Mouse (Mus musculus) monocyte, adult 59 days (primary cell): Measurements from ENCODE around the gene Apol7a. TPM values are rescaled to one million over a fixed set of nuclear protein-coding genes. Genes with fewer than 3 reads are reported as not detected.

Source experiments
- total RNA-seq, 2 experiments: library from RNA; stranded (reverse); gene quantifications; one replicate each; pipeline ENCODE4 v1.2.4; 2023

The Apol7a gene
- total RNA-seq = not detected

GRCm38 (mm10) chr15:77399027-77399426, at the start of gene Apol7a:
Gene Apol7a (minus strand): TSS chr15:77399110.

GRCm38 (mm10) chr15:77447392-77447791, 48.5 kb upstream of the Apol7a start, which contains the start of gene Apol7b:
Gene Apol7b (minus strand): TSS chr15:77447492.

DNA sequence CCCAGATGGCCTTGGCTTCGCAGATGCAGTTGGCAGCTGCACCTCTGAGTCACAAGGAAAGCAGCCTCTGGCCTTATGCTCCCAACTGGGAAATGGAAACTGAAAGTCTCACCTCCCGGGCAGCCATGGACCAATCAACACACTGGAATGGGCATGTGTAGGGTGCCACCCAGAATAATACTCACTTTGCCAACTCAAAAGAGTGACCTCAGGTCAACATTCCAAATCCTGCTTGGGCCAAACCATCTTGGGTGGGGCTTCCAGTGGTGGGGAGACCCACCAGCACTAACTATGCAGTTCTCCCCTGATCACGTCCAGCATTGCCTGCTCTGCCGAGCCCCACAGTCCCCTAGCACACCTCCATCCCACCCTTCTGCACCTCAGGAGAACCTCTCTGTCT, 12.1 kb upstream of the Apol7a start, which contains the start of gene Apol9a:
Gene Apol9a (minus strand): TSS at position 101 of the 400 bp plus-strand sequence.

Other genes with a start within 250 kb of the Apol7a start
- 1 to 10 TPM; 2.1 to 3.6 TPM for gene Rbfox2, start 92.1 kb downstream of the Apol7a start, total RNA-seq
- not detected for gene Apol9a, start 12.0 kb upstream of the Apol7a start, total RNA-seq
- gene Apol7b, start 48.4 kb upstream of the Apol7a start, total RNA-seq = not detected
- gene Apol10a, start 77.9 kb upstream of the Apol7a start, total RNA-seq = not detected
- gene Apol11a, start 109.2 kb upstream of the Apol7a start, total RNA-seq = not detected
- 10 to 100 TPM; 12.9 to 19.1 TPM for gene Apol7c, start 134.2 kb upstream of the Apol7a start, total RNA-seq
- not detected for gene 1700025B11Rik, start 162.8 kb upstream of the Apol7a start, total RNA-seq
- gene Apol10b, start 197.0 kb upstream of the Apol7a start, total RNA-seq = under 1 TPM; 0.55 to 0.82 TPM
- gene Gm36245, start 200.1 kb upstream of the Apol7a start, total RNA-seq = not detected
- not detected for gene Apol11b, start 244.2 kb upstream of the Apol7a start, total RNA-seq